Mouse (Mus musculus) forebrain, embryonic 13.5 days (tissue): ENCODE measurements around the gene Gpnmb. TPM values are rescaled to one million over a fixed set of nuclear protein-coding genes. Genes with fewer than 3 reads are reported as not detected.
A peak's percentile ranks its signal among the peaks of the same experiment; 100 is the strongest.

Source experiments
- ATAC-seq: fragments of 200-750 bp; cut with Nextera tagmentation; 2 replicates; pipeline ENCODE4 v1.8.0; 2017
- H3K27ac ChIP-seq: fragments of 300-500 bp; sonication (generic); 2 replicates; pipeline ENCODE4 v1.5.1; 2015; ENCODE audit warnings: inconsistent platforms, mild to moderate bottlenecking, moderate library complexity
- H3K27me3 ChIP-seq: fragments of 300-500 bp; sonication (generic); 2 replicates; pipeline ENCODE4 v1.6.1; 2015; ENCODE audit warnings: mild to moderate bottlenecking, inconsistent platforms
- H3K36me3 ChIP-seq: fragments of 300-500 bp; sonication (generic); 2 replicates; pipeline ENCODE4 v1.6.1; 2015; ENCODE audit warnings: mild to moderate bottlenecking, inconsistent platforms; ENCODE audit not compliant: poor library complexity, severe bottlenecking
- H3K4me1 ChIP-seq: fragments of 300-500 bp; sonication (generic); 2 replicates; pipeline ENCODE4 v1.6.1; 2015; ENCODE audit warnings: inconsistent platforms
- H3K4me2 ChIP-seq: fragments of 300-500 bp; sonication (generic); 2 replicates; pipeline ENCODE4 v1.6.1; 2015; ENCODE audit warnings: inconsistent platforms, mild to moderate bottlenecking, moderate library complexity
- H3K4me3 ChIP-seq: fragments of 300-500 bp; sonication (generic); 2 replicates; pipeline ENCODE4 v1.5.1; 2015; ENCODE audit warnings: mild to moderate bottlenecking, inconsistent platforms
- H3K9ac ChIP-seq: fragments of 300-500 bp; sonication (generic); 2 replicates; pipeline ENCODE4 v1.6.1; 2015; ENCODE audit warnings: mild to moderate bottlenecking, inconsistent platforms
- H3K9me3 ChIP-seq: fragments of 300-500 bp; sonication (generic); replicated peaks from 2 replicates; pipeline ENCODE4 v1.6.1; 2016; ENCODE audit warnings: inconsistent platforms
- WGBS: fragments of 180-500 bp; shearing (Covaris S2); methylation state at CpG from one replicate; pipeline ENCODE4 v1.1.7; 2015; 5-methylcytosine and 5-hydroxymethylcytosine counted together
- polyA plus RNA-seq: library from polyadenylated mRNA; unstranded; fragments of >200 nt; fragmentation: Nextera tagmentation; extraction: Ambion mirVana; gene quantifications from 2 replicates; pipeline ENCODE4 v1.2.1, GENCODE M21; 2015

Gene Gpnmb
- polyA plus RNA-seq, 1 experiment from 2014 or later = 0.19 TPM

DNA sequence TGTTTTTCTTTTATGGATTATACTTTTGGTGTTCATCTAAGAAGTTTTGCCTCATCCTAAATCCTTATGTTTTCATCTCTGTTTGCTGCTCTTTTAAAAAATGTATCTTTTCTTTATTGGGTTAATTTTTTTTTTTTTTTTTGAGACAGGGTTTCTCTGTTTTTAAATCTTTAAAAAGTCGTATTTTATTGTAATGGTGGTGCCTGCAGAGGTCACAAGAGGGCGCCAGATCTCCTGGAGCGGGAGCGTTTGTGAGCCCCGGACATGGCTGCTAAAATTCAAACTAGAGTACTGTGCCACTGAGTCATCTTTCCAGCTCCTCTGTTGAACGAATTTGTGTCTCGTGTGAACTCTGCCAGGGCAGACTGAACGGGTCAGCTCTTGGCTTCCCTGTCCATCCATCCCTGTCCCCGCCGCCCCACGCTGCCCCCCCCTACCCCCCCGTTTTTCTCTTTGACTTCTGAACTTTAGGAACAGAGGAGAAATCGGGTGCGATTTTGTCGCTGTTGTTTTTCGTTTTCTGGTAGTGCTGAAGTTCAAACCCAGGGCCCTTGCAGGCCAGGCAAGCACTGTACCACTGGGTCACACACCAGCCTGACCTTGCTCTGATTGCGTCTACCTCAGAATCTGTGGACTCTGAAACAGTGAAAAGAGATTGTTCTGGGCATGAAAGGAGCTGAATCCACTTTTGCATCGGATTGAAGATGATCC is 3.3 kb downstream of the Gpnmb start:
- 14% methylated on average over 18 of the region's 18 CpGs for WGBS
- no peak overlapping the region for H3K27ac ChIP-seq
- H3K9me3 ChIP-seq = no peaks in the 10 kb centered on the region
- peak overlapping the region; percentile 53 for H3K4me2 ChIP-seq
- H3K27me3 ChIP-seq = peaks cover 17% of the 10 kb centered on the region
- peak overlapping the region; percentile 40; the same call in 1 of the 2 replicates for H3K9ac ChIP-seq
- H3K4me3 ChIP-seq = peak overlapping the region; percentile 27
- peaks cover 6% of the 10 kb centered on the region for H3K4me1 ChIP-seq
- no peaks in the 10 kb centered on the region for H3K36me3 ChIP-seq
- ATAC-seq = 0 out of 2 replicates have a peak, but pooled peaks have one; percentile 55

GRCm38 (mm10) chr6:49046502-49046901 is 10.2 kb downstream of the Gpnmb start:
- no peak overlapping the region for H3K9ac ChIP-seq
- no peaks in the 10 kb centered on the region for H3K4me1 ChIP-seq
- no peak overlapping the region for H3K4me3 ChIP-seq
- no peak for ATAC-seq
- no peaks in the 10 kb centered on the region for H3K27me3 ChIP-seq
- 80% methylated on average over 6 of the region's 6 CpGs for WGBS
- H3K27ac ChIP-seq = no peak overlapping the region
- H3K4me2 ChIP-seq = no peak overlapping the region
- no peaks in the 10 kb centered on the region for H3K9me3 ChIP-seq
- H3K36me3 ChIP-seq = no peaks in the 10 kb centered on the region

GRCm38 (mm10) chr6:49046976-49047375 is 10.6 kb downstream of the Gpnmb start:
- Histone ChIP-seq H3K9ac (no peak overlapping the region), H3K9me3 (no peaks in the 10 kb centered on the region), H3K27ac (no peak overlapping the region), H3K36me3 (no peaks in the 10 kb centered on the region), H3K4me2 (no peak overlapping the region), H3K4me3 (no peak overlapping the region), H3K27me3 (no peaks in the 10 kb centered on the region), H3K4me1 (no peaks in the 10 kb centered on the region)
- 83% methylated on average over 8 of the region's 8 CpGs for WGBS
- ATAC-seq = no peak

DNA sequence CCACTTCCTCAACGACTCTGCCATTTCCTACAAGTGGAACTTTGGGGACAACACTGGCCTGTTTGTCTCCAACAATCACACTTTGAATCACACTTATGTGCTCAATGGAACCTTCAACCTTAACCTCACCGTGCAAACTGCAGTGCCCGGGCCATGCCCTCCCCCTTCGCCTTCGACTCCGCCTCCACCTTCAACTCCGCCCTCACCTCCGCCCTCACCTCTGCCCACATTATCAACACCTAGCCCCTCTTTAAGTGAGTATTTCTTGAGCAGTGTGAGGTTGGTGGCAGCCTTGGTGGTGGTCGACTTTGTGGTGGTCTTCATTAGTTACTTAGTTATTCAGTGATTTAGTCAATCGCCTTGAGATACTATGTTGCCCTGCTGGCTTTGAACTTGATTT is 11.5 kb downstream of the Gpnmb start:
- no peaks in the 10 kb centered on the region for H3K27me3 ChIP-seq
- no peak overlapping the region for H3K4me3 ChIP-seq
- H3K4me2 ChIP-seq = no peak overlapping the region
- H3K9me3 ChIP-seq = no peaks in the 10 kb centered on the region
- ATAC-seq = no peak
- H3K27ac ChIP-seq = no peak overlapping the region
- H3K9ac ChIP-seq = no peak overlapping the region
- WGBS = 78% methylated on average over 10 of the region's 10 CpGs
- no peaks in the 10 kb centered on the region for H3K36me3 ChIP-seq
- H3K4me1 ChIP-seq = no peaks in the 10 kb centered on the region

GRCm38 (mm10) chr6:49048395-49048794 is 12.0 kb downstream of the Gpnmb start:
- Histone ChIP-seq H3K36me3 (no peaks in the 10 kb centered on the region), H3K27ac (no peak overlapping the region), H3K4me1 (no peaks in the 10 kb centered on the region), H3K4me3 (no peak overlapping the region), H3K27me3 (no peaks in the 10 kb centered on the region), H3K9me3 (no peaks in the 10 kb centered on the region), H3K9ac (no peak overlapping the region), H3K4me2 (no peak overlapping the region)
- no peak for ATAC-seq
- WGBS = 88% methylated on average over 10 of the region's 10 CpGs

- Histone ChIP-seq H3K4me1 (peaks cover 11% of the 10 kb centered on the region), H3K4me3 (no peak overlapping the region), H3K4me2 (no peak overlapping the region), H3K9ac (no peak overlapping the region), H3K9me3 (no peaks in the 10 kb centered on the region), H3K27ac (no peak overlapping the region), H3K36me3 (no peaks in the 10 kb centered on the region), H3K27me3 (no peaks in the 10 kb centered on the region)
- no peak for ATAC-seq
- 49% methylated on average over 11 of the region's 11 CpGs for WGBS
These were observed 14.5 kb downstream of the Gpnmb start for GRCm38 (mm10) chr6:49050677-49051410.

DNA sequence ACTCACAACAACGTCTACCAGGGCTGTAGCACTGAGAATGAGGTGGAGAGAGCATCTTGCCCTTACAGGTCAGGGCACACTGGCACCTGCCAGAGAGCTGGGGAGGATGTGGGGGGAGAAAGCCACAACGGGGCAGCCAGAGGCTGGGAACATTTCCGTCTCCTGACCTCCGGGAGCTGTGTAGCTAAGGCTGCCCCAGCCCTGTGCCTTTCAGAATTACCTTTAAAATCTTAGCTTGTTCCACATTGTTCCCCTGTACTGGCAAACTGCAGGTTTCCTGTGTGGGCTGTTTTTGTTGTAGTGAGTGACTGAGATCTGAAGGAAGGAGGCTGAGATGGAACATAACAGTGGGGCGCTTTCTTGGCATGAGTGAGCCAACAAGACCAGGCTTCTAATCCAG is 15.8 kb downstream of the Gpnmb start:
- 61% methylated on average over 5 of the region's 5 CpGs for WGBS
- no peak overlapping the region for H3K4me2 ChIP-seq
- no peak overlapping the region for H3K27ac ChIP-seq
- ATAC-seq = no peak
- H3K9ac ChIP-seq = no peak overlapping the region
- no peaks in the 10 kb centered on the region for H3K36me3 ChIP-seq
- H3K4me3 ChIP-seq = no peak overlapping the region
- peaks cover 15% of the 10 kb centered on the region for H3K4me1 ChIP-seq
- H3K27me3 ChIP-seq = no peaks in the 10 kb centered on the region
- H3K9me3 ChIP-seq = no peaks in the 10 kb centered on the region

DNA sequence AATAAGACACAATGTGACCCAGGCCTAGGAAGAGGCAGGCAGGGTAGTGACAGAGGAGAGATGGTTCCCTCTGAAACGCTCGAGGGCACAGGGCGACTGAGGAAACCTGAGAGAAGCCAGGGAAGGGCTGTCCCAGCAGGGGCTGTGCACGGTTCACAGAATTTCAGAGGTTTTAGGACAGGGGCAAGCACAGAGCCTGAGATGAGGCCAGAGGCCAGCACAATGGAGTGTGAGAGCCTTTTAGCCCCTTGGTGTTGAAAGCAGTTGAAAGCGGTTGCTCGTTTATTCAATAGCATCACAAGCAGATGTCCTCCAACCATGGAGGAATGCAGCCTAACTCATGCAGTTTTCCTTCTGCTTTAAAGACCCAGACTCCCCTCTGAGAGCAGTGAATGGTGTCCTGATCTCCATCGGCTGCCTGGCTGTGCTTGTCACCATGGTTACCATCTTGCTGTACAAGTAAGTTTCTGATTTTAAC is 18.9 kb downstream of the Gpnmb start:
- Histone ChIP-seq H3K27me3 (no peaks in the 10 kb centered on the region), H3K9ac (no peak overlapping the region; the same call in 1 of the 2 replicates), H3K27ac (peak overlapping the region; percentile 59), H3K4me1 (peaks cover 15% of the 10 kb centered on the region), H3K4me3 (no peak overlapping the region), H3K36me3 (no peaks in the 10 kb centered on the region), H3K9me3 (no peaks in the 10 kb centered on the region), H3K4me2 (peak overlapping the region; percentile 22; the same call in 1 of the 2 replicates)
- 6% methylated on average over 7 of the region's 7 CpGs for WGBS
- peak; percentile 77 for ATAC-seq

DNA sequence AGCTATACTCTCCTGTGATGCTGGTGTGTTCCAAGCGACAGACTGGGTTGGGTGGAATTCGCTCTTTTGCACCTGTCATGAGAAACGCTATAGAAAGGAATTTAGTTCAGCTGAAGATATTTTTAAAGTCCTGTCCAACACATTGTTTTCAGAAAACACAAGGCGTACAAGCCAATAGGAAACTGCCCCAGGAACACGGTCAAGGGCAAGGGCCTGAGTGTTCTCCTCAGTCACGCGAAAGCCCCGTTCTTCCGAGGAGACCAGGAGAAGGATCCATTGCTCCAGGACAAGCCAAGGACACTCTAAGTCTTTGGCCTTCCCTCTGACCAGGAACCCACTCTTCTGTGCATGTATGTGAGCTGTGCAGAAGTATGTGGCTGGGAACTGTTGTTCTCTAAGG is 19.7 kb downstream of the Gpnmb start:
- Histone ChIP-seq H3K9ac (no peak overlapping the region), H3K9me3 (no peaks in the 10 kb centered on the region), H3K36me3 (no peaks in the 10 kb centered on the region), H3K4me3 (no peak overlapping the region), H3K4me2 (no peak overlapping the region), H3K27ac (no peak overlapping the region), H3K27me3 (no peaks in the 10 kb centered on the region), H3K4me1 (peaks cover 15% of the 10 kb centered on the region)
- WGBS = 58% methylated on average over 9 of the region's 9 CpGs
- ATAC-seq = no peak

- Histone ChIP-seq H3K27ac (no peak overlapping the region), H3K4me3 (no peak overlapping the region), H3K9me3 (no peaks in the 10 kb centered on the region), H3K9ac (no peak overlapping the region), H3K4me1 (peaks cover 15% of the 10 kb centered on the region), H3K27me3 (no peaks in the 10 kb centered on the region), H3K36me3 (no peaks in the 10 kb centered on the region), H3K4me2 (no peak overlapping the region)
- 41% methylated on average over 8 of the region's 8 CpGs for WGBS
- peak; percentile 41; the same call in 1 of the 2 replicates for ATAC-seq
These were observed 21.0 kb downstream of the Gpnmb start for GRCm38 (mm10) chr6:49057053-49058021.

- Histone ChIP-seq H3K4me3 (no peak overlapping the region), H3K27ac (no peak overlapping the region), H3K27me3 (peaks cover 3% of the 10 kb centered on the region), H3K36me3 (no peaks in the 10 kb centered on the region), H3K9ac (no peak overlapping the region), H3K9me3 (no peaks in the 10 kb centered on the region), H3K4me2 (no peak overlapping the region), H3K4me1 (0 out of 2 replicates have a peak, but pooled peaks cover 3% of the 10 kb centered on the region)
- WGBS = 49% methylated on average over 3 of the region's 4 CpGs
- ATAC-seq = no peak
These were observed 32.0 kb downstream of the Gpnmb start for GRCm38 (mm10) chr6:49068361-49068760.
